Mouse (Mus musculus): ENCODE data around the gene Gm20716. TPM values are rescaled to one million over a fixed set of nuclear protein-coding genes. Genes with fewer than 3 reads are reported as not detected.

Gene Gm20716
- total and polyA plus RNA-seq, 3 experiments: 24.4 to 29.4 TPM; not detected in 1

- TF ChIP-seq MAX (IDR thresholded peaks at IDR 0.05; ENCODE audit: low read length) (peak; percentile 68), MYB (IDR thresholded peaks at IDR 0.05; ENCODE audit: low read depth, low read length) (no peak)
These were observed 59.9 kb downstream of the Gm20716 start (continued) for GRCm38 (mm10) chr2:168170167-168170685.

DNA sequence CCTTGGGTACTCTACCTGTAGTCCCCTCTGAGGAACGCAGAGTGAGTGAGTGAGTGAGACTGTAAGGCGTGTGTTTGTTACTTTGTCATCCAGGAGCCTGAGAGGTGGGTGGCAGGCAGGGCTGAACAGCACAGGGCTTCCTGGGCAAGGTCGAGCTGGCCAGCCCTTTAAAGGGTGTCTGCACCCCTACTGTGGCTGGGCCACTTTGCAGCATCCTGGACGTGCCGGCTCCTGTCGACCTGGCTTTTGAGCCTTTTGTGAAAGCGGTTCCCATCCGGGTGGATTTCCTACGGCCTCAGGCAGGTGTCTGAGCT, 60.4 kb downstream of the Gm20716 start:
- H3K36me3 ChIP-seq (ENCODE audit: control insufficient read depth in 1 of 2, insufficient read depth in 2 of 2, low read length in 2 of 2): no peaks in the 10 kb centered on the region
- no peaks in the 10 kb centered on the region for H3K9me3 ChIP-seq (replicated peaks; ENCODE audit: insufficient read depth, low read length)
- no peak overlapping the region for H3K27ac ChIP-seq (ENCODE audit: control insufficient read depth, low read depth, low read length)
- no peak for DNase-seq (ENCODE audit: low read depth, low spot score)
- peak overlapping the region; percentile 45 to 78 for H3K4me3 ChIP-seq (ENCODE audit: control insufficient read depth in 1 of 2, insufficient read depth in 1 of 2, low read depth in 2 of 2, low read length in 2 of 2)
- no peaks in the 10 kb centered on the region for H3K27me3 ChIP-seq (ENCODE audit: control insufficient read depth in 1 of 2, insufficient read depth in 2 of 2, low read length in 2 of 2)
- no peak for TF ChIP-seq UBTF (IDR thresholded peaks at IDR 0.05; ENCODE audit: borderline replicate concordance, insufficient read depth, low read depth, low read length)
- TF ChIP-seq ZC3H11A (IDR thresholded peaks at IDR 0.05; ENCODE audit: low read depth, low read length): no peak
- TF ChIP-seq POLR2AphosphoS2 (IDR thresholded peaks at IDR 0.05; ENCODE audit: low read length): no peak
- no peak for TF ChIP-seq ZMIZ1 (IDR thresholded peaks at IDR 0.05; ENCODE audit: low read depth, low read length)
- TF ChIP-seq EP300 (IDR thresholded peaks at IDR 0.05; ENCODE audit: low read depth in 1 of 2, low read length in 2 of 2): no peak
- TF ChIP-seq TCF12 (IDR thresholded peaks at IDR 0.05; ENCODE audit: low read depth, low read length): no peak
- TF ChIP-seq MAFK (IDR thresholded peaks at IDR 0.05; ENCODE audit: borderline replicate concordance, low read depth, low read length): no peak
- no peak for TF ChIP-seq CHD1 (IDR thresholded peaks at IDR 0.05; ENCODE audit: low read depth, low read length)
- TF ChIP-seq POLR2AphosphoS5 (IDR thresholded peaks at IDR 0.05; ENCODE audit: borderline replicate concordance, low read depth, low read length): no peak
- TF ChIP-seq TAL1 (IDR thresholded peaks at IDR 0.05; ENCODE audit: low read length): no peak
- TF ChIP-seq USF1 (IDR thresholded peaks at IDR 0.05; ENCODE audit: low read depth, low read length): no peak
- no peak for TF ChIP-seq GABPA (IDR thresholded peaks at IDR 0.05; ENCODE audit: low read depth, low read length)
- no peak for TF ChIP-seq SIN3A (IDR thresholded peaks at IDR 0.05; ENCODE audit: low read length)
- TF ChIP-seq USF2 (IDR thresholded peaks at IDR 0.05; ENCODE audit: borderline replicate concordance in 1 of 2, insufficient read depth in 1 of 2, low read depth in 1 of 2, low read length in 2 of 2): no peak
- peak overlapping the region; percentile 52 for H3K9ac ChIP-seq (ENCODE audit: control insufficient read depth, low read depth, low read length, poor library complexity, severe bottlenecking)
- no peaks in the 10 kb centered on the region for H3K79me2 ChIP-seq (ENCODE audit: control insufficient read depth, insufficient read depth, low read length, poor library complexity)
- H3K4me1 ChIP-seq (ENCODE audit: control insufficient read depth in 1 of 2, insufficient read depth in 2 of 2, low read length in 2 of 2): no peaks in the 10 kb centered on the region; a peak in 1 of 4 replicates

All from MEL (cell line).